Mouse (Mus musculus) limb, embryonic 14.5 days (tissue): ENCODE measurements at regions not wholly inside any gene's neighbourhood (a gene's known extent, or its start where the extent isn't known, plus 50 kb on each side); places are given as distances from the start of the nearest gene placed in this dataset.

Source experiments
- ATAC-seq: fragments of 200-750 bp; cut with Nextera tagmentation; 2 replicates; pipeline ENCODE4 v1.8.0; 2017; ENCODE audit warnings: low read depth, moderate number of reproducible peaks, moderate TSS enrichment; ENCODE audit not compliant: low FRiP score
- DNase-seq: peaks from one replicate; pipeline ENCODE4 v3.0.0-alpha.2; 2015; ENCODE audit warnings: low spot score
- H3K27ac ChIP-seq: fragments of 300-500 bp; sonication (generic); replicated peaks from 2 replicates; pipeline ENCODE4 v1.5.1; 2014; ENCODE audit warnings: low read depth, mild to moderate bottlenecking, low read length, moderate library complexity, mixed read lengths
- H3K27me3 ChIP-seq: fragments of 300-500 bp; sonication (generic); 2 replicates; pipeline ENCODE4 v1.6.1; 2014; ENCODE audit warnings: low read length, mixed read lengths; ENCODE audit not compliant: control insufficient read depth, insufficient read depth
- H3K36me3 ChIP-seq: fragments of 300-500 bp; sonication (generic); 2 replicates; pipeline ENCODE4 v1.6.1; 2014; ENCODE audit warnings: mild to moderate bottlenecking, low read length, moderate library complexity, mixed read lengths; ENCODE audit not compliant: control insufficient read depth, insufficient read depth
- H3K4me1 ChIP-seq: fragments of 300-500 bp; sonication (generic); 2 replicates; pipeline ENCODE4 v1.6.1; 2014; ENCODE audit warnings: antibody characterized with exemption, low read length, mixed read lengths; ENCODE audit not compliant: control insufficient read depth, insufficient read depth
- H3K4me2 ChIP-seq: fragments of 300-500 bp; sonication (generic); replicated peaks from 2 replicates; pipeline ENCODE4 v1.6.1; 2014; ENCODE audit warnings: low read depth, mild to moderate bottlenecking, low read length, moderate library complexity; ENCODE audit not compliant: severe bottlenecking
- H3K4me3 ChIP-seq: fragments of 300-500 bp; sonication (generic); replicated peaks from 2 replicates; pipeline ENCODE4 v1.5.1; 2014; ENCODE audit warnings: low read length
- H3K9ac ChIP-seq: fragments of 300-500 bp; sonication (generic); 2 replicates; pipeline ENCODE4 v1.6.1; 2014; ENCODE audit warnings: mild to moderate bottlenecking, low read depth, low read length, moderate library complexity; ENCODE audit not compliant: severe bottlenecking
- H3K9me3 ChIP-seq: fragments of 300-500 bp; sonication (generic); 2 replicates; pipeline ENCODE4 v1.6.1; 2016; ENCODE audit warnings: low read length; ENCODE audit not compliant: control insufficient read depth
- POLR2A ChIP-seq: fragments of 200-500 bp; IDR thresholded peaks from 2 replicates; pipeline ENCODE4 v1.8.0; 2012; ENCODE audit warnings: inconsistent platforms, mild to moderate bottlenecking, moderate library complexity, borderline replicate concordance; ENCODE audit not compliant: insufficient read depth, insufficient read length; ENCODE audit errors: extremely low read depth
- WGBS: fragments of 180-500 bp; shearing (Covaris S2); extraction: QIAGEN DNeasy Blood & Tissue Kit; methylation state at CpG from one replicate; pipeline ENCODE4 v1.1.7; 2014; 5-methylcytosine and 5-hydroxymethylcytosine counted together

DNA sequence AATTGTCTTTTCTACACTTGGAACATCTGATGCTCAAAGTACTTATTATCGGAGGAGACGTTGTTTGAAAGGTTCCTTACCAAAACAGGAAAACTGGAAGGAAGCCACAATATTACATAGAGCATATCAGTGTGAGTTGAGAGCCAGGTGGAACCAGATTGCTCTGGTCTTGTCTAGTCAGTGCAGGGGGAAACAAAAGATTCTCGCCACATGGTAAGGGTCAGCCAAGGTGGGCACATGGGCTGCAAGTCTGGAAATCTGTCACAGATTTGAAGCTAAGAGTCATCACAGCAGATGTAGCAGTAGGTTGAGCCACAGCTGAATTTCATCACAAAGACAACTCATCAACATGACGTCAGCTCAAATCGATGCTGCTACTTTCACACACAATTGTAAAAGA lies 681.8 kb downstream of the Stpg2 start:
- H3K4me1 ChIP-seq = no peaks in the 10 kb centered on the region
- no peaks in the 10 kb centered on the region for H3K27me3 ChIP-seq
- H3K4me3 ChIP-seq = no peak overlapping the region
- DNase-seq (no peak), ATAC-seq (no peak)
- no peak overlapping the region for H3K27ac ChIP-seq
- 88% methylated on average over 5 of the region's 5 CpGs for WGBS
- no peak for TF ChIP-seq POLR2A
- no peak overlapping the region for H3K4me2 ChIP-seq
- H3K9ac ChIP-seq = no peak overlapping the region
- no peaks in the 10 kb centered on the region for H3K9me3 ChIP-seq
- H3K36me3 ChIP-seq = no peaks in the 10 kb centered on the region

DNA sequence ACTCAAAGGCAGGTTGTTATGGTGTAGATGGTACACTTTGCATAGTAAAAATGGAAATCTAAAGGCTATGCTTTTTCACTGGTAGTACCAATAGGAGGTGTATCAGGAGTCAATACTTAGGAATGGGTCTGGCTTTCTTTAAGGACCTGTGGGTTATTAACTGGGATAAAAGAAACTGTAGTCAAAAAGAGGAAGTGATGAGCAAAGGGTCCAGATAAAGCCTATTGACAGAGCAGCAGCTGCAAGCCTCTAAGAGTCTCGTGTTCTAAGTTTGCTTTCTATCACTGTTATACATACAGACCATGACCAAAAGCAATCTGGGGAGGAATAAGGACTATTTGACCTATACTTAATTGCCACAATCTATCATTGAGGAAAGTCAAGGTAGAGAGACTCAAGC lies 683.0 kb downstream of the Stpg2 start:
- no peak for ATAC-seq
- no peaks in the 10 kb centered on the region for H3K9me3 ChIP-seq

DNA sequence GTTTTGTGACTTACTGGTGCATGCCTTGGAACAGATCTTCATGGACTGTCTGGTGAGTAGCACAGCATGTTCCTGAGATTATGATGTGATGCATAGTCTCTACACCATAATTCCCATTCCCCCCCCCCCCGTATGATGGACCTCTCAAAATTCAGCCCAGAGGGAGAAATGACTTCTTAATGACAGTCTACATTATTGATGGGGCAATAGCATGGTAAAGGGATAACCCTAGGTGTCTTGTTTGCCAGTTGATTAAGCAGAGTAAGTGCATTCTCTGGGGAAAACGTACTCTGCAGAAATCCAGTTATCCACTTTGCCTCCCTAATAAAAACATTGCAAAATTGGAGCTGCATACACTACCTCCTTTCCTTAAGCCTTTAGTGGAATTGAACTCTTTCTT lies 684.7 kb downstream of the Stpg2 start:
- H3K27me3 ChIP-seq = no peaks in the 10 kb centered on the region
- no peak for TF ChIP-seq POLR2A

More for the DNA sequence above, 683.0 kb downstream of the Stpg2 start:
- WGBS = 81% methylated on average over 1 of the region's 1 CpGs
- no peak overlapping the region for H3K27ac ChIP-seq
- no peak for DNase-seq
- H3K9ac ChIP-seq = no peak overlapping the region
- no peak for TF ChIP-seq POLR2A
- H3K4me3 ChIP-seq = no peak overlapping the region
- no peaks in the 10 kb centered on the region for H3K4me1 ChIP-seq
- no peaks in the 10 kb centered on the region for H3K27me3 ChIP-seq
- H3K36me3 ChIP-seq = no peaks in the 10 kb centered on the region
- H3K4me2 ChIP-seq = no peak overlapping the region

DNA sequence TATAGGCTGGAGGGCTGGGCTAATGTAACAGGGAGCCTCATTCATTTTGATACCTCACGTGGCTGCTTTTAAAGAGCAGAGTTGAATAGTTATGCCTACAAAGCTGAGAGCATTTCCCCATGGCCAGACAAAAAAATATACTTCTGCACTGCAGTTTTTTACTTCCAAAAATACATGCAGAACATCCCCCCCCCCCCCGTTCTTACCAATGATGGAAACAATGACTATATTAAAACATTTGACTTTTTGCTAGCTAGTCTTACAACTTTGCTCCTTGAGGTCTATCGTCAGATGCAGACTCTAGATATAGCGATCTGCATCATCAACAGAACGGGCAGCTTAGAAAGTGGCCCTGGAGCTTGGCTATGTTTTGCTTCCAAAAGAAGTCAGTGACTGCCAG lies 692.4 kb downstream of the Stpg2 start:
- Histone ChIP-seq H3K27ac (no peak overlapping the region), H3K27me3 (no peaks in the 10 kb centered on the region), H3K36me3 (no peaks in the 10 kb centered on the region), H3K4me2 (no peak overlapping the region), H3K4me1 (no peaks in the 10 kb centered on the region), H3K9ac (no peak overlapping the region), H3K9me3 (no peaks in the 10 kb centered on the region), H3K4me3 (no peak overlapping the region)
- 81% methylated on average over 5 of the region's 5 CpGs for WGBS
- DNase-seq = no peak
- TF ChIP-seq POLR2A = no peak
- no peak for ATAC-seq

More for the DNA sequence above, 684.7 kb downstream of the Stpg2 start:
- no peaks in the 10 kb centered on the region for H3K9me3 ChIP-seq
- no peak overlapping the region for H3K9ac ChIP-seq
- H3K4me2 ChIP-seq = no peak overlapping the region
- H3K4me1 ChIP-seq = no peaks in the 10 kb centered on the region
- ATAC-seq (no peak), DNase-seq (no peak)
- 78% methylated on average over 2 of the region's 2 CpGs for WGBS
- H3K4me3 ChIP-seq = no peak overlapping the region
- H3K36me3 ChIP-seq = no peaks in the 10 kb centered on the region
- no peak overlapping the region for H3K27ac ChIP-seq

DNA sequence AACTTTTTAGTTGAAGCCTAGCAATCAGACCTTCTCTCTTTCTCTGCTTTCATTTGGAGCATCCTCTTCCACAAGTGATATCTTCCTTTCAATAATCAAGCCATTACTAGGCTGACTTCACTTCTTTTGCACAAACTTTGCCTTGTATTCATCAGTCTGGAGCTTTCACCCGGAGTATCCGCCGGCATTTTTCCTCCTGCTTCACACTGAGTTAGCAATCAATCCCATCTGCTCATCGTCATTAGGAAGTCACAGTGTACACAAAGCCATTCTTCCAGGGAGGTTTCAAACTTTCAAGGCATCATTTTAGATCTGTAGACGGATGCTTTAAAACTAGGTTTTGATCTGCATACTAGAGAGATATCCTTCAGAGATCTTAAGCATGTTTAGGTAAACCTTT lies 693.7 kb downstream of the Stpg2 start:
- no peaks in the 10 kb centered on the region for H3K9me3 ChIP-seq
- no peak overlapping the region for H3K4me2 ChIP-seq
- no peaks in the 10 kb centered on the region for H3K27me3 ChIP-seq
- WGBS = 27% methylated on average over 5 of the region's 5 CpGs
- no peak overlapping the region for H3K9ac ChIP-seq
- no peaks in the 10 kb centered on the region for H3K4me1 ChIP-seq
- ATAC-seq (no peak), DNase-seq (no peak)
- H3K4me3 ChIP-seq = no peak overlapping the region
- H3K27ac ChIP-seq = no peak overlapping the region
- no peak for TF ChIP-seq POLR2A
- no peaks in the 10 kb centered on the region for H3K36me3 ChIP-seq
